Mouse (Mus musculus): ENCODE measurements at regions not wholly inside any gene's neighbourhood (a gene's known extent, or its start where the extent isn't known, plus 50 kb on each side); places are given as distances from the start of the nearest gene placed in this dataset.

DNA sequence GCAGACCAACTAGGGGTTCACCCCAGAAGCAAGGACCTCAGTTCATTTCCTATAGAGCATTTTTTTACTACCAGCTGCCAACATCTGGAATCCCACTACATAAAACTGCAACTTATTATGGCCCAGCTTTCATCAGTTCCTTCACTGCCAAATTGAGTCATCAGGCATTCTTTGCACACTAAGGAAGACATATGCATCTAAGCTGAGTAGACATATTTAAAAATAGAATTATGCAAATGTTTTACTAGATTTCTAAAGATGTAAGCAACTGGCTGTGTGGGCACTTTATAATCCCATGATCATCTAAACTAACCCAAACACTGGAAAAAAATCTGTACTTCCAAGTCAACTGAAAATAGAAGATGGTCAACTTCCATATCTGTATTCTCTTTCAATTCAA lies 415.9 kb upstream of the Rarb start:
- Histone ChIP-seq H3K4me3 (ENCODE audit: low read depth, low read length) (no peak overlapping the region), H3K4me1 (replicated peaks; ENCODE audit: control insufficient read depth, insufficient read depth) (no peaks in the 10 kb centered on the region), H3K4me2 (replicated peaks; ENCODE audit: low read depth) (no peak overlapping the region), H3K27ac (replicated peaks) (no peak overlapping the region), H3K27me3 (ENCODE audit: control insufficient read depth, insufficient read depth, low read length) (no peaks in the 10 kb centered on the region), H3K9ac (ENCODE audit: low read length) (no peak overlapping the region), H3K9me3 (ENCODE audit: control insufficient read depth, low read length) (no peaks in the 10 kb centered on the region), H3K36me3 (ENCODE audit: control insufficient read depth, insufficient read depth, low read length) (no peaks in the 10 kb centered on the region)
- ATAC-seq (ENCODE audit: low FRiP score, low TSS enrichment), result no peak
- TF ChIP-seq EP300 (optimal IDR thresholded peaks at IDR 0.05) (no peak), CTCF (IDR thresholded peaks at IDR 0.05; ENCODE audit: low read depth) (no peak)
- DNase-seq (ENCODE audit: low spot score), result no peak

DNA sequence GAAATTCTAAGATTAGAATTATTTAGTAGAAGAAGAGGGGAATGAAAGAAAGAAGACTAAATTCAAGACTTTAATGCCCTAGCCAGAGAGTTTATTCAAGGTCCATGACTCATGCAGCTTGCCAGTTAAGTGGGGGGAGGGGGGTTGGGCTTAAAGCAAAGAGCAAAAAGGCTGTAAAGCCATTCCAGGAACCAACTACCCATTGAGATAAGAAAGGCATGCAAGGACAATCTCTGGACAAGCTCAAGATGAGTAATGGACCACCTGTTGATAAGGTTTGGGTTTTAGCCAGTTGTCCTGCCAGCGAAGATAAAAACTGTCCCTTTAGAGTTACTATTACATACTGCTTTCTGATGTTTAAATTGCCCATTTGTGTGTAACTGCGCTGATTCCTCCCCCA lies 392.5 kb upstream of the Rarb start:
- Histone ChIP-seq H3K36me3 (ENCODE audit: control insufficient read depth, insufficient read depth, low read length) (no peaks in the 10 kb centered on the region), H3K4me3 (ENCODE audit: low read depth, low read length) (no peak overlapping the region), H3K4me2 (replicated peaks; ENCODE audit: low read depth) (no peak overlapping the region), H3K27me3 (ENCODE audit: control insufficient read depth, insufficient read depth, low read length) (no peaks in the 10 kb centered on the region), H3K27ac (replicated peaks) (no peak overlapping the region), H3K9me3 (ENCODE audit: control insufficient read depth, low read length) (no peaks in the 10 kb centered on the region), H3K4me1 (replicated peaks; ENCODE audit: control insufficient read depth, insufficient read depth) (no peaks in the 10 kb centered on the region), H3K9ac (ENCODE audit: low read length) (no peak overlapping the region)
- TF ChIP-seq EP300 (optimal IDR thresholded peaks at IDR 0.05) (no peak), CTCF (IDR thresholded peaks at IDR 0.05; ENCODE audit: low read depth) (no peak)
- DNase-seq (ENCODE audit: low spot score) (no peak), ATAC-seq (ENCODE audit: low FRiP score, low TSS enrichment) (no peak)
- 75% methylated on average over 2 of the region's 2 CpGs for WGBS

DNA sequence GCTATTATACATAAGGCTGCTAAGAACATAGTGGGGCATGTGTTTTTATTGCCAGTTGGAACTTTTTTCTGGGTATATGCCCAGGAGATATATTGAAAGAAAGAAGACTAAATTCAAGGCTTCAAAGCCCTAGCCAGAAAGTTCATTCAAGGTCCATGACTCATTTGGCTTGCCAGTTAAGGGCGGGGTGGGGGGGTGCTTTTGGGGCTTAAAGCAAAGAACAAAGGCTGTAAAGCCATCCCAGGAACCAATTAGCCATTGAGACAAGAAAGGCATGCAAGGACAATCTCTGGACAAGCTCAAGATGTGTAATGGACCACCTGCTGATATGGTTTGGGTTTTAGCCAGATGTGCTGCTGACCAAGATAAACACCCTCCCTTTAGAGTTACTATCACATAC lies 386.7 kb upstream of the Rarb start:
- WGBS, result 79% methylated on average over 1 of the region's 1 CpGs
- Histone ChIP-seq H3K9ac (ENCODE audit: low read length) (no peak overlapping the region), H3K27me3 (ENCODE audit: control insufficient read depth, insufficient read depth, low read length) (no peaks in the 10 kb centered on the region), H3K4me1 (replicated peaks; ENCODE audit: control insufficient read depth, insufficient read depth) (no peaks in the 10 kb centered on the region), H3K36me3 (ENCODE audit: control insufficient read depth, insufficient read depth, low read length) (no peaks in the 10 kb centered on the region), H3K27ac (replicated peaks) (no peak overlapping the region), H3K9me3 (ENCODE audit: control insufficient read depth, low read length) (no peaks in the 10 kb centered on the region), H3K4me2 (replicated peaks; ENCODE audit: low read depth) (no peak overlapping the region), H3K4me3 (ENCODE audit: low read depth, low read length) (no peak overlapping the region)
- no peak for DNase-seq (ENCODE audit: low spot score)
- ATAC-seq (ENCODE audit: low FRiP score, low TSS enrichment), result no peak
- no peak for TF ChIP-seq EP300 (optimal IDR thresholded peaks at IDR 0.05)

DNA sequence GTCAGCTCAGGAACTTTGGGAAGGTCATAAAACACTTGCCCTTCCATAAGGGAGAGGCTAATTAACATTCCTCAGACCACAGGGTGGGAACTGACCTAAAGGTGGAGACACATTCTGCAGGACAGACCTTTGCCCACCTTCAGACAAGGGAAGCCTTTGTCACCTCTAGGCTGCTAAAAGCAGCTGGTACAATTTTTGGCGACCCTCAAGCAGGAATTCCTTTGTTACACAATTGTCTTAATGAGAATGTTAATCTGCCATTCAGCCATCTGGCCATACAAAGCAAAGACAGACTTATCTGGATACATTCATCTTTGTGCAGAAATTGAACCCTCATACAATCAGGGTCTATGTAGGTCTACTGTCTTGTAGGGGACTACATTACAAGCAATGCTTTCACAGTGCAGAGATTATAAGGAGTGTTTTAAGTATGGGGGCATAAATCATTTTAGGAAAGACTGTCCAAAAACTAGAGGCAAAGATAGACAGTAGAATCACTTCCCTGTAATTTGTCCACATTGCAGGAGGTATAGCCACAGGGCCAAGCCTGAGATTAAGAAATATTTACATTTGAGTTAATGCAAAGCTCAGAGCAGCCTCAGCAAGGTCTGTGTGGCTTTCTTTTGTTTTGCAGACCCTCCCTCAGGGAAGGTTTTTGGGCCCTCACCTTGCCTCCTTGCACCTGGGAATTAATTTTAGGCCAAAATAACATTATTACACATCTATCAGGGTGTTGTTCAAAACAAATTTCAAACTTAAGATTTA lies 384.5 kb upstream of the Rarb start:
- Histone ChIP-seq H3K9me3 (ENCODE audit: control insufficient read depth, low read length) (no peaks in the 10 kb centered on the region), H3K4me1 (replicated peaks; ENCODE audit: control insufficient read depth, insufficient read depth) (no peaks in the 10 kb centered on the region), H3K27me3 (ENCODE audit: control insufficient read depth, insufficient read depth, low read length) (no peaks in the 10 kb centered on the region), H3K4me2 (replicated peaks; ENCODE audit: low read depth) (no peak overlapping the region), H3K27ac (replicated peaks) (no peak overlapping the region), H3K4me3 (ENCODE audit: low read depth, low read length) (no peak overlapping the region), H3K36me3 (ENCODE audit: control insufficient read depth, insufficient read depth, low read length) (no peaks in the 10 kb centered on the region), H3K9ac (ENCODE audit: low read length) (no peak overlapping the region)
- DNase-seq (ENCODE audit: low spot score) (no peak), ATAC-seq (ENCODE audit: low FRiP score, low TSS enrichment) (no peak)
- 20% methylated on average over 1 of the region's 1 CpGs for WGBS
- TF ChIP-seq CTCF (IDR thresholded peaks at IDR 0.05; ENCODE audit: low read depth) (no peak), EP300 (optimal IDR thresholded peaks at IDR 0.05) (no peak)

DNA sequence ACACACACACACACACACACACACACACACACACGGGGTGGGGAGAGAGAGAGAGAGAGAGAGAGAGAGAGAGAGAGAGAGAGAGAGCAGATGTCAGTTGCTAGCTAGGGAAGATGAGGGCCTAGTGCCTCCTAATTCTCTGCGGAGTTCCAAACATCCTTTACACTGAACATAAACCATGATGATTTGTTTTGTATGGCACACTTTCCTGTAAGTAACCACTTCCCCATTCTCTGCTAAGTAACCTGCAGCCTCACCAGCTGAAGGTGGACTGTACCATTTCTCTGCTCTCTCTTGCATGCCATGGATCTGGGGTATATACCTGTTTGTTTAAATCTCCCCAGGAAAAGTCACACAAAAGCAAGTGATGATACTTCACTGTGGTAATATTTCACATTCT lies 374.0 kb upstream of the Rarb start:
- Histone ChIP-seq H3K4me2 (replicated peaks; ENCODE audit: low read depth) (no peak overlapping the region), H3K9ac (ENCODE audit: low read length) (no peak overlapping the region), H3K27me3 (ENCODE audit: control insufficient read depth, insufficient read depth, low read length) (no peaks in the 10 kb centered on the region), H3K36me3 (ENCODE audit: control insufficient read depth, insufficient read depth, low read length) (no peaks in the 10 kb centered on the region), H3K4me1 (replicated peaks; ENCODE audit: control insufficient read depth, insufficient read depth) (no peaks in the 10 kb centered on the region), H3K4me3 (ENCODE audit: low read depth, low read length) (no peak overlapping the region), H3K27ac (replicated peaks) (no peak overlapping the region), H3K9me3 (ENCODE audit: control insufficient read depth, low read length) (no peaks in the 10 kb centered on the region)
- no peak for ATAC-seq (ENCODE audit: low FRiP score, low TSS enrichment)
- no peak for DNase-seq (ENCODE audit: low spot score)
- 24% methylated on average over 2 of the region's 2 CpGs for WGBS
- TF ChIP-seq EP300 (optimal IDR thresholded peaks at IDR 0.05), result no peak
- no peak for TF ChIP-seq CTCF (IDR thresholded peaks at IDR 0.05; ENCODE audit: low read depth)

DNA sequence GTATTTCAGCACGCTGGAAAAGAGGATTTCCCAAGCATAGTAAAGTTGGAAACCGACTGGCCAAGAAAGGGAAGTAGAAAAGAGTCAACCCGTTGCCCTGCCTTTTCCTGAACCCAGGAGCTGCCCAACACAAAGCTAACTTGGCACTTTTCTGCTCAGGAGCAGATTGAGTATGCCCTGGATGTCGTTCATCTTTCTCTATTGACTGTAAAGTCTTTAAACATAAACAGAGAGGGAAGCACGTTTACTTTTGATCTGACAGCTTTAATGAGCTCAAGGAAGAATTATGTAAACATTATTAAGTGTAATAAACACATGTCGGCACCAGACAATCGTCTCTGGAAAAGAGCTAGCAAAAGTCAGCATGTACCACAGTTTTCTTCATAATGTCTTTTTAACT lies 354.3 kb upstream of the Rarb start:
- peak overlapping the region; percentile 49 for H3K4me3 ChIP-seq (ENCODE audit: low read depth, low read length)
- peak; percentile 36; the same call in 1 of the 2 replicates for ATAC-seq (ENCODE audit: low FRiP score, low TSS enrichment)

More for the DNA sequence above, 354.3 kb upstream of the Rarb start:
- no peak for DNase-seq (ENCODE audit: low spot score)
- Histone ChIP-seq H3K9ac (ENCODE audit: low read length) (no peak overlapping the region), H3K27ac (replicated peaks) (no peak overlapping the region), H3K4me2 (replicated peaks; ENCODE audit: low read depth) (peak overlapping the region; percentile 92), H3K9me3 (ENCODE audit: control insufficient read depth, low read length) (no peaks in the 10 kb centered on the region), H3K36me3 (ENCODE audit: control insufficient read depth, insufficient read depth, low read length) (no peaks in the 10 kb centered on the region), H3K27me3 (ENCODE audit: control insufficient read depth, insufficient read depth, low read length) (no peaks in the 10 kb centered on the region), H3K4me1 (replicated peaks; ENCODE audit: control insufficient read depth, insufficient read depth) (no peaks in the 10 kb centered on the region)
- TF ChIP-seq EP300 (optimal IDR thresholded peaks at IDR 0.05) (no peak), CTCF (IDR thresholded peaks at IDR 0.05; ENCODE audit: low read depth) (no peak)
- 6% methylated on average over 7 of the region's 7 CpGs for WGBS

All from stomach, postnatal 0 days (tissue).